Mouse (Mus musculus): ENCODE data around the gene Mrps7. TPM values are rescaled to one million over a fixed set of nuclear protein-coding genes. Genes with fewer than 3 reads are reported as not detected.
"Not testable (repeated sequence)": the region's sequence is repeated elsewhere in the genome, so short reads cannot be mapped to it uniquely, and the experiment has no call there.

The Mrps7 gene
- polyA plus RNA-seq, 1 experiment from 2014 or later: 98.3 TPM

DNA sequence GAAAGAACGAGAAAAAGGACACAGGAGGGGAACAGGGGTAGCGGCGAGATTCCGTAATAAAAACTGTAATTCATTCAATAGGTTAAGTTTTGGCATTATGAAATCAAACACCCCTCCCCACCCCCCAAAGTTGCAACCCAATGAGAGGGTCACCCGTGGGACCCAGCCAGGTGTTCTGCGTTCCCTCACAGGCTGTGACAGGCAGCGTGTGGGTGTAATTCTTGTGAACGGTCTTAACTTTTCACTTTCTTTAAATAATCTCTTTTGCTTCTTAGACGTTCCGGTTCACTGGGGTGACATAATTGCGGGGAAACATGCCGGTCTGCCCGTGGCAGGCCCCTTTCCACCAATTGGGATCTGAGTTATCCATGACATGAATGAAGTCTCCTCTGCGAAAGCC is 41.8 kb downstream of the Mrps7 start:
- WGBS: 70% methylated on average over 14 of the region's 14 CpGs
- H3K4me1 ChIP-seq (replicated peaks); H3K4me2 ChIP-seq (replicated peaks); H3K27ac ChIP-seq; H3K9ac ChIP-seq; H3K9me3 ChIP-seq; H3K36me3 ChIP-seq; H3K27me3 ChIP-seq (replicated peaks); H3K4me3 ChIP-seq (replicated peaks); ATAC-seq: not testable (repeated sequence)

GRCm38 (mm10) chr11:115646439-115646838 is 42.7 kb downstream of the Mrps7 start:
- Histone ChIP-seq H3K4me3 (replicated peaks) (no peak overlapping the region), H3K9me3 (no peaks in the 10 kb centered on the region), H3K27me3 (replicated peaks) (no peaks in the 10 kb centered on the region), H3K9ac (no peak overlapping the region), H3K36me3 (0 out of 2 replicates have a peak, but pooled peaks cover 6% of the 10 kb centered on the region), H3K4me2 (replicated peaks) (no peak overlapping the region), H3K27ac (no peak overlapping the region), H3K4me1 (replicated peaks) (no peaks in the 10 kb centered on the region)
- 91% methylated on average over 9 of the region's 9 CpGs for WGBS
- ATAC-seq: no peak

DNA sequence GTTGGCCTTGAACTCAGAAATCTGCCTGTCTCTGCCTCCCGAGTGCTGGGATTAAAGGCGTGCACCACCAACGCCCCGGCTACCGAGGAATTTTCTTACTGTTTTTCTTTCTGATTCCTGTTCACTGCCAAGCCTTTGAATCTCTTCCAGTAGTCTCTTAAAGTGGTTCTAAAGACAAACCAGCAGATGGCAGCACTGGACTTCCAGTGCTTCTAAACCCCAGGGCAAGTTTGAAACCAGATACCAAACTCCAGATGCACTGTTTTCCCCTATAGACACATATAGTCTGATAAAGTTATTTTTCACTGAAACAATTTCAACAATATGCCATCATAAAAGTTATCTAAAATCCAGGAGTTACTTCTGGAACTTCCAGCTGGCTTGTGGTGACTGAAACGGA is 43.7 kb downstream of the Mrps7 start:
- WGBS: 51% methylated on average over 6 of the region's 6 CpGs
- Histone ChIP-seq H3K27me3 (replicated peaks) (no peaks in the 10 kb centered on the region), H3K36me3 (0 out of 2 replicates have a peak, but pooled peaks cover 6% of the 10 kb centered on the region), H3K4me3 (replicated peaks) (no peak overlapping the region), H3K9ac (no peak overlapping the region), H3K9me3 (no peaks in the 10 kb centered on the region), H3K4me2 (replicated peaks) (no peak overlapping the region), H3K27ac (no peak overlapping the region), H3K4me1 (replicated peaks) (no peaks in the 10 kb centered on the region)
- ATAC-seq: no peak

DNA sequence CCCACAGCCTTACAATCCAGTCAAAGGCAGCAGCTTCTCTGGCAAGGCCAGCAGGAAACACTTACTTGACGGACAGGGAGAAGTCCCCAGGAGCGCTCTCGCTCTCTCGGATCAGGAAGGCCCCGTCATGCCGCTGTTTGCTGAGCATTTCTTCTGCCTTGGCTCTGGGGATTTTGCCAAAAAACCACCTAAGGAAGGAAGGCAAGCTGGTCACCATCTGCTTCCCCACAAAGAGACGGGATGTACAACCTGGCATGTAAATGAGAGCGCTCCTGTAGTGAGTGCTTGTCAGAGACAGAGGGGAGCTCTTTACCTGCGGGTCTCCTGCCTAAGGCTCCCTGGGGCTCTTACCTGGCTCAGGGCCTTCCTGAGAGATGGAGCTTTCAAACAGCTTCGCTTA is 46.0 kb downstream of the Mrps7 start:
- H3K9me3 ChIP-seq: no peaks in the 10 kb centered on the region
- no peaks in the 10 kb centered on the region for H3K4me1 ChIP-seq (replicated peaks)
- no peak overlapping the region for H3K9ac ChIP-seq
- WGBS: 82% methylated on average over 10 of the region's 10 CpGs
- H3K27me3 ChIP-seq (replicated peaks): no peaks in the 10 kb centered on the region
- H3K4me2 ChIP-seq (replicated peaks): no peak overlapping the region
- no peak overlapping the region for H3K27ac ChIP-seq
- peaks cover 8% of the 10 kb centered on the region; the same call in 1 of the 2 replicates for H3K36me3 ChIP-seq
- H3K4me3 ChIP-seq (replicated peaks): no peak overlapping the region
- ATAC-seq: no peak

- Histone ChIP-seq H3K27ac (no peak overlapping the region), H3K4me3 (replicated peaks) (no peak overlapping the region), H3K27me3 (replicated peaks) (no peaks in the 10 kb centered on the region), H3K9ac (no peak overlapping the region), H3K4me2 (replicated peaks) (no peak overlapping the region), H3K4me1 (replicated peaks) (no peaks in the 10 kb centered on the region), H3K9me3 (no peaks in the 10 kb centered on the region), H3K36me3 (peaks cover 6% of the 10 kb centered on the region; the same call in 1 of the 2 replicates)
- ATAC-seq: no peak
- 83% methylated on average over 3 of the region's 3 CpGs for WGBS
Measured at GRCm38 (mm10) chr11:115651680-115652079, 48.0 kb downstream of the Mrps7 start.

- H3K4me1 ChIP-seq (replicated peaks): no peaks in the 10 kb centered on the region
- WGBS: 82% methylated on average over 3 of the region's 3 CpGs
Measured at GRCm38 (mm10) chr11:115653194-115653593, 49.5 kb downstream of the Mrps7 start.

GRCm38 (mm10) chr11:115654128-115654527 is 50.4 kb downstream of the Mrps7 start:
- 69% methylated on average over 2 of the region's 2 CpGs for WGBS
- peaks cover 2% of the 10 kb centered on the region; the same call in 1 of the 2 replicates for H3K36me3 ChIP-seq
- no peak overlapping the region for H3K27ac ChIP-seq
- H3K4me3 ChIP-seq (replicated peaks): no peak overlapping the region
- H3K27me3 ChIP-seq (replicated peaks): no peaks in the 10 kb centered on the region
- H3K9ac ChIP-seq: no peak overlapping the region
- no peak for ATAC-seq
- no peaks in the 10 kb centered on the region for H3K9me3 ChIP-seq
- H3K4me1 ChIP-seq (replicated peaks): no peaks in the 10 kb centered on the region
- no peak overlapping the region for H3K4me2 ChIP-seq (replicated peaks)

More at GRCm38 (mm10) chr11:115653194-115653593, 49.5 kb downstream of the Mrps7 start:
- H3K9me3 ChIP-seq: no peaks in the 10 kb centered on the region
- H3K4me3 ChIP-seq (replicated peaks): no peak overlapping the region
- H3K27ac ChIP-seq: no peak overlapping the region
- no peak for ATAC-seq
- H3K27me3 ChIP-seq (replicated peaks): no peaks in the 10 kb centered on the region
- H3K4me2 ChIP-seq (replicated peaks): no peak overlapping the region
- H3K9ac ChIP-seq: no peak overlapping the region
- peaks cover 2% of the 10 kb centered on the region; the same call in 1 of the 2 replicates for H3K36me3 ChIP-seq

Other genes with a start within 250 kb of the Mrps7 start
- 17.1 and 22.7 TPM in 2 replicates for gene Hid1, start 236.2 kb upstream of the Mrps7 start, polyA plus RNA-seq (2015; fragmentation: Nextera tagmentation; extraction: Ambion mirVana)
- 7.5 and 8.0 TPM in 2 replicates for gene Cdr2l, start 222.0 kb upstream of the Mrps7 start, polyA plus RNA-seq (2015; fragmentation: Nextera tagmentation; extraction: Ambion mirVana)
- gene Mrpl58, start 200.2 kb upstream of the Mrps7 start, polyA plus RNA-seq (2015; fragmentation: Nextera tagmentation; extraction: Ambion mirVana): 187 and 197 TPM in 2 replicates
- 989 and 991 TPM in 2 replicates for gene Atp5h, start 184.0 kb upstream of the Mrps7 start, polyA plus RNA-seq (2015; fragmentation: Nextera tagmentation; extraction: Ambion mirVana)
- gene Kctd2, start 183.8 kb upstream of the Mrps7 start, polyA plus RNA-seq (2015; fragmentation: Nextera tagmentation; extraction: Ambion mirVana): 12.1 and 13.5 TPM in 2 replicates
- 0.49 and 0.66 TPM in 2 replicates for gene Trim80, start 163.4 kb upstream of the Mrps7 start, polyA plus RNA-seq (2015; fragmentation: Nextera tagmentation; extraction: Ambion mirVana)
- gene Slc16a5, start 141.5 kb upstream of the Mrps7 start, polyA plus RNA-seq (2015; fragmentation: Nextera tagmentation; extraction: Ambion mirVana): 2.8 and 3.7 TPM in 2 replicates
- 6.6 and 8.0 TPM in 2 replicates for gene Armc7, start 128.3 kb upstream of the Mrps7 start, polyA plus RNA-seq (2015; fragmentation: Nextera tagmentation; extraction: Ambion mirVana)
- 143 and 148 TPM in 2 replicates for gene Nt5c, start 112.1 kb upstream of the Mrps7 start, polyA plus RNA-seq (2015; fragmentation: Nextera tagmentation; extraction: Ambion mirVana)
- 493 and 505 TPM in 2 replicates for gene Jpt1, start 89.5 kb upstream of the Mrps7 start, polyA plus RNA-seq (2015; fragmentation: Nextera tagmentation; extraction: Ambion mirVana)
- 766 and 860 TPM in 2 replicates for gene Sumo2, start 67.6 kb upstream of the Mrps7 start, polyA plus RNA-seq (2015; fragmentation: Nextera tagmentation; extraction: Ambion mirVana)
- 150 and 155 TPM in 2 replicates for gene Nup85, start 39.5 kb upstream of the Mrps7 start, polyA plus RNA-seq (2015; fragmentation: Nextera tagmentation; extraction: Ambion mirVana)
- gene Gga3, start 126 bp downstream of the Mrps7 start, polyA plus RNA-seq (2015; fragmentation: Nextera tagmentation; extraction: Ambion mirVana): 18.3 and 18.6 TPM in 2 replicates
- 30.0 and 34.6 TPM in 2 replicates for gene Mif4gd, start 9.0 kb downstream of the Mrps7 start, polyA plus RNA-seq (2015; fragmentation: Nextera tagmentation; extraction: Ambion mirVana)
- gene Slc25a19, start 24.4 kb downstream of the Mrps7 start, polyA plus RNA-seq (2015; fragmentation: Nextera tagmentation; extraction: Ambion mirVana): 24.7 and 25.4 TPM in 2 replicates
- 79.3 and 79.4 TPM in 2 replicates for gene Grb2, start 104.7 kb downstream of the Mrps7 start, polyA plus RNA-seq (2015; fragmentation: Nextera tagmentation; extraction: Ambion mirVana)
- gene Tmem94, start 161.5 kb downstream of the Mrps7 start, polyA plus RNA-seq (2015; fragmentation: Nextera tagmentation; extraction: Ambion mirVana): 18.6 and 20.8 TPM in 2 replicates
- 12.0 and 12.1 TPM in 2 replicates for gene Caskin2, start 209.7 kb downstream of the Mrps7 start, polyA plus RNA-seq (2015; fragmentation: Nextera tagmentation; extraction: Ambion mirVana)
- gene Tsen54, start 210.8 kb downstream of the Mrps7 start, polyA plus RNA-seq (2015; fragmentation: Nextera tagmentation; extraction: Ambion mirVana): 31.3 and 34.9 TPM in 2 replicates
- gene Llgl2, start 220.1 kb downstream of the Mrps7 start, polyA plus RNA-seq (2015; fragmentation: Nextera tagmentation; extraction: Ambion mirVana): 77.2 and 80.6 TPM in 2 replicates